Mouse (Mus musculus) kidney, adult 2 months (tissue): ENCODE results near the gene Kdm4b. TPM values are rescaled to one million over a fixed set of nuclear protein-coding genes. Genes with fewer than 3 reads are reported as not detected.

Experiments
- DNase-seq: peaks from one replicate; pipeline ENCODE4 v3.0.0; 2021
- H3K27ac ChIP-seq: fragments of 200-500 bp; 2 replicates; pipeline ENCODE4 v1.5.1; 2012; ENCODE audit warnings: low read depth, low read length, control low read depth, inconsistent platforms; ENCODE audit not compliant: insufficient read depth
- H3K27me3 ChIP-seq: fragments of 200-500 bp; replicated peaks from 2 replicates; pipeline ENCODE4 v1.6.1; 2012; ENCODE audit warnings: mild to moderate bottlenecking, moderate library complexity, low read length, inconsistent platforms; ENCODE audit not compliant: control insufficient read depth, insufficient read depth
- H3K36me3 ChIP-seq: fragments of 200-500 bp; 2 replicates; pipeline ENCODE4 v1.6.1; 2012; ENCODE audit warnings: mild to moderate bottlenecking, moderate library complexity, low read length, inconsistent platforms; ENCODE audit not compliant: control insufficient read depth, insufficient read depth
- H3K4me1 ChIP-seq: fragments of 200-500 bp; 2 replicates; pipeline ENCODE4 v1.6.1; 2011; ENCODE audit warnings: low read length; ENCODE audit not compliant: control insufficient read depth, insufficient read depth
- H3K4me3 ChIP-seq: fragments of 200-500 bp; 2 replicates; pipeline ENCODE4 v1.5.1; 2011; ENCODE audit warnings: mild to moderate bottlenecking, low read depth, low read length, control low read depth; ENCODE audit not compliant: insufficient read depth
- CTCF ChIP-seq: fragments of 200-500 bp; conservative IDR thresholded peaks from 2 replicates; pipeline ENCODE4 v1.5.1; 2011; ENCODE audit warnings: low read depth, mild to moderate bottlenecking, control low read depth, low read length, moderate library complexity, mixed read lengths; ENCODE audit not compliant: insufficient read depth, insufficient read length
- POLR2A ChIP-seq: fragments of 200-500 bp; IDR thresholded peaks from one replicate; pipeline ENCODE4 v1.6.1; 2011; ENCODE audit warnings: low read depth, low read length, control low read depth
- WGBS: fragments of 180-500 bp; shearing (Covaris S2); methylation state at CpG from one replicate; pipeline ENCODE4 v1.1.7; 2018; 5-methylcytosine and 5-hydroxymethylcytosine counted together
- polyA plus RNA-seq: library from polyadenylated mRNA; depleted of rRNA; stranded (reverse); fragments of >200 nt; gene quantifications from 2 replicates; pipeline ENCODE4 v1.2.3, GENCODE M21; 2012

Gene Kdm4b
- polyA plus RNA-seq, 1 experiment = 21.6 TPM

GRCm38 (mm10) chr17:56393889-56394288 is 68.0 kb downstream of the Kdm4b start:
- Histone ChIP-seq H3K27ac (no peak overlapping the region), H3K4me3 (no peak overlapping the region), H3K36me3 (no peaks in the 10 kb centered on the region), H3K27me3 (no peaks in the 10 kb centered on the region), H3K4me1 (no peaks in the 10 kb centered on the region)
- no peak for DNase-seq
- TF ChIP-seq CTCF (no peak), POLR2A (no peak)
- WGBS = 95% methylated on average over 10 of the region's 10 CpGs

GRCm38 (mm10) chr17:56396051-56396450 is 70.2 kb downstream of the Kdm4b start:
- Histone ChIP-seq H3K27ac (no peak overlapping the region), H3K36me3 (no peaks in the 10 kb centered on the region; the same call in 1 of the 2 replicates), H3K27me3 (no peaks in the 10 kb centered on the region), H3K4me3 (no peak overlapping the region), H3K4me1 (no peaks in the 10 kb centered on the region)
- WGBS = 90% methylated on average over 6 of the region's 6 CpGs
- no peak for DNase-seq
- TF ChIP-seq CTCF = no peak

- Histone ChIP-seq H3K4me3 (no peak overlapping the region), H3K36me3 (no peaks in the 10 kb centered on the region; the same call in 1 of the 2 replicates), H3K27me3 (no peaks in the 10 kb centered on the region), H3K4me1 (no peaks in the 10 kb centered on the region), H3K27ac (no peak overlapping the region)
- 86% methylated on average over 3 of the region's 3 CpGs for WGBS
- DNase-seq = no peak
- TF ChIP-seq POLR2A (no peak), CTCF (no peak)
These were observed 74.4 kb downstream of the Kdm4b start for GRCm38 (mm10) chr17:56400221-56400620.

GRCm38 (mm10) chr17:56401051-56401521 is 75.2 kb downstream of the Kdm4b start:
- no peaks in the 10 kb centered on the region for H3K27me3 ChIP-seq
- H3K27ac ChIP-seq = no peak overlapping the region
- peak; percentile 44 for DNase-seq
- WGBS = 90% methylated on average over 4 of the region's 4 CpGs
- TF ChIP-seq POLR2A (no peak), CTCF (no peak)
- no peaks in the 10 kb centered on the region for H3K4me1 ChIP-seq
- no peak overlapping the region for H3K4me3 ChIP-seq
- H3K36me3 ChIP-seq = no peaks in the 10 kb centered on the region; the same call in 1 of the 2 replicates

- Histone ChIP-seq H3K4me3 (no peak overlapping the region), H3K36me3 (no peaks in the 10 kb centered on the region), H3K4me1 (no peaks in the 10 kb centered on the region), H3K27me3 (no peaks in the 10 kb centered on the region), H3K27ac (no peak overlapping the region)
- no peak for TF ChIP-seq POLR2A
- TF ChIP-seq CTCF = no peak
- WGBS = 83% methylated on average over 3 of the region's 3 CpGs
- peak; percentile 28 for DNase-seq
These were observed 79.5 kb downstream of the Kdm4b start for GRCm38 (mm10) chr17:56405341-56405740.

- TF ChIP-seq CTCF (no peak), POLR2A (no peak)
- Histone ChIP-seq H3K4me3 (no peak overlapping the region), H3K27me3 (no peaks in the 10 kb centered on the region), H3K27ac (no peak overlapping the region), H3K4me1 (no peaks in the 10 kb centered on the region), H3K36me3 (no peaks in the 10 kb centered on the region)
- WGBS = 82% methylated on average over 14 of the region's 14 CpGs
- no peak for DNase-seq
These were observed 80.3 kb downstream of the Kdm4b start for GRCm38 (mm10) chr17:56405856-56406840.

GRCm38 (mm10) chr17:56406878-56407277 is 81.0 kb downstream of the Kdm4b start:
- Histone ChIP-seq H3K36me3 (no peaks in the 10 kb centered on the region), H3K27me3 (no peaks in the 10 kb centered on the region), H3K27ac (no peak overlapping the region), H3K4me1 (no peaks in the 10 kb centered on the region), H3K4me3 (no peak overlapping the region)
- WGBS = 78% methylated on average over 4 of the region's 4 CpGs
- TF ChIP-seq CTCF = no peak
- TF ChIP-seq POLR2A = no peak
- no peak for DNase-seq
